ENCODE assay signal across 14 mouse cellular contexts in the genomic region with DNA sequence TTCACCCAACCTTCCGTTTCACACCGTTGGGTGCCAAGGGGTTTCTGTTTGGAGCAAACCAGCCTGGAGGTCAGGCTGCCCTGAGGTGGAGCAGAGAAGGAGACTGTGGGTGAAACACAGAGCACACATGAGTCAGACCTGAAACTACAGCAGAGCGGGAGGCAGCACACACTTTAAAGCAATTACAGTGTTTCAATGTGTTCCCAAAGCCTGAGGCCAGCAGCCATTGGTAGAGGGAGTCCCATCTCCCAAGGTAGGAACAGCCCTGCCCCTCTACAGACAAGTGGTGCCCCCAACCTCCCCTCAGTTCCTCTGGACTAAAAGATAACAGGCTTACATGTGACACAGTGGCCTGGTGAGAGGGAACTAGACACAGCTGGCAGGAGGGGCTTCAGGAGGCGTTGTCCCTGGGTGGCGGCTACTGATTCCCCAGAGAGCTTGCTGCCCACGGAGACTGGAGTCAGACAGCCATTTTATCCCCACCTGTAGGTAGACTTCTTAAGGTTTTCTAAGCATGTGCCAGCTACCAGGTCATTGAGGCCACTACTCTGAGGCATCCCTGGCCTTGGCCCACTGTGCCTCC. TPM values are rescaled to one million over a fixed set of nuclear protein-coding genes. Genes with fewer than 3 reads are reported as not detected.
A peak's percentile ranks its signal among the peaks of the same experiment; 100 is the strongest.
DNase-seq lines count a peak whose midpoint lies in the region; ATAC-seq and TF ChIP-seq lines count a peak whose summit lies in the region.
"Had no signal": no experiment of that assay in that cellular context is flagged by ENCODE, and none has a peak within 500 bp of the region (broad histone marks: within the 10 kb centered on the region; RNA-seq: fewer than 3 reads in every experiment).

No protein-coding gene starts in this region.

- no peak overlapping the region for H3K4me3 ChIP-seq in heart, embryonic 12.5 days
- H3K4me3 ChIP-seq in heart, adult 2 months, result no peak overlapping the region
- H3K4me3 ChIP-seq in liver, embryonic 13.5 days (replicated peaks), result no peak overlapping the region
- no peak overlapping the region for H3K4me3 ChIP-seq in stomach, embryonic 16.5 days (replicated peaks; ENCODE audit: low read length)

- peaks cover 8% of the 10 kb centered on the region; the same call in 1 of the 2 replicates for H3K36me3 ChIP-seq in heart, embryonic 12.5 days
- no peaks in the 10 kb centered on the region for H3K36me3 ChIP-seq in heart, adult 2 months (ENCODE audit: control insufficient read depth, insufficient read depth, low read length)
- no peaks in the 10 kb centered on the region for H3K36me3 ChIP-seq in liver, embryonic 13.5 days
- no peaks in the 10 kb centered on the region for H3K36me3 ChIP-seq in stomach, embryonic 16.5 days (ENCODE audit: control insufficient read depth, insufficient read depth, low read length)

- no peaks in the 10 kb centered on the region for H3K27me3 ChIP-seq in heart, embryonic 12.5 days (replicated peaks)
- H3K27me3 ChIP-seq in heart, adult 2 months (ENCODE audit: control insufficient read depth, insufficient read depth, low read length), result no peaks in the 10 kb centered on the region
- no peaks in the 10 kb centered on the region for H3K27me3 ChIP-seq in liver, embryonic 13.5 days
- no peaks in the 10 kb centered on the region for H3K27me3 ChIP-seq in stomach, embryonic 16.5 days (ENCODE audit: control insufficient read depth, insufficient read depth, low read length)

- H3K9me3 ChIP-seq in heart, embryonic 12.5 days (replicated peaks), result peaks cover 14% of the 10 kb centered on the region
- no peaks in the 10 kb centered on the region for H3K9me3 ChIP-seq in liver, embryonic 13.5 days (replicated peaks)
- H3K9me3 ChIP-seq in stomach, embryonic 16.5 days (replicated peaks; ENCODE audit: control insufficient read depth, low read length), result no peaks in the 10 kb centered on the region

- TF ChIP-seq CTCF in heart, adult 2 months (IDR thresholded peaks at IDR 0.05), result no peak

- H3K27ac ChIP-seq in heart, embryonic 12.5 days (ENCODE audit: poor library complexity, severe bottlenecking), result no peak overlapping the region
- H3K27ac ChIP-seq in heart, adult 2 months, result no peak overlapping the region
- peak overlapping the region; percentile 74 for H3K27ac ChIP-seq in liver, embryonic 13.5 days
- peak overlapping the region; percentile 19 for H3K27ac ChIP-seq in stomach, embryonic 16.5 days (ENCODE audit: low read length)
- H3K27ac ChIP-seq: kidney, postnatal 0 days; macrophage had no signal

- H3K9ac ChIP-seq in heart, embryonic 12.5 days, result no peak overlapping the region
- no peak overlapping the region for H3K9ac ChIP-seq in heart, adult 2 months (ENCODE audit: low read depth, low read length)
- H3K9ac ChIP-seq in liver, embryonic 13.5 days, result no peak overlapping the region
- H3K9ac ChIP-seq in stomach, embryonic 16.5 days (ENCODE audit: low read length), result no peak overlapping the region

- ATAC-seq in heart, embryonic 12.5 days (ENCODE audit: insufficient number of reproducible peaks, low FRiP score), result peak; percentile 29; the same call in 1 of the 2 replicates
- peak; percentile 86 for ATAC-seq in liver, embryonic 13.5 days (ENCODE audit: low read depth)
- no peak for ATAC-seq in stomach, embryonic 16.5 days (ENCODE audit: insufficient read depth, low FRiP score)
- no peak for ATAC-seq in erythroid progenitor cell, adult 5-6 weeks (replicated peaks; ENCODE audit: low FRiP score, poor library complexity, severe bottlenecking)
- ATAC-seq: CD4-positive, CD25-positive, alpha-beta regulatory T cell, adult 4 months; inflammation-experienced regulatory T-cells, adult 6 months had no signal

- TF ChIP-seq POLR2A in heart, adult 2 months (IDR thresholded peaks at IDR 0.05; ENCODE audit: insufficient read depth, low read depth, low read length), result no peak

- no peaks in the 10 kb centered on the region for H3K79me2 ChIP-seq in heart, adult 2 months (replicated peaks; ENCODE audit: control insufficient read depth, insufficient read depth, low read length)

- no peak for DNase-seq in heart, adult 2 months
- DNase-seq in c-Kit-positive CD71-negative TER-119-negative erythroid progenitor cells, embryonic 14.5 days (ENCODE audit: low read depth), result peak; percentile 40
- peak; percentile 68 for DNase-seq in liver, embryonic 13.5 days
- no peak for DNase-seq in spleen, adult 12 weeks (ENCODE audit: low spot score)
- DNase-seq: adrenal gland, postnatal 25 days; cerebellum, adult 2 months; gastrocnemius, postnatal 25 days had no signal

- intact Hi-C loops in heart, adult 2 months (cut with DNase I), result no loop called here

- TF ChIP-seq EP300 in heart, adult 2 months (IDR thresholded peaks at IDR 0.05; ENCODE audit: insufficient read depth, low read depth, low read length), result no peak

- WGBS in heart, embryonic 12.5 days, result 73% methylated on average over 6 of the region's 6 CpGs
- 82% methylated on average over 6 of the region's 6 CpGs for WGBS in heart, adult 2 months
- WGBS in liver, embryonic 13.5 days (ENCODE audit: insufficient replicate concordance), result 41% methylated on average over 6 of the region's 6 CpGs
- WGBS in stomach, embryonic 16.5 days, result 74% methylated on average over 6 of the region's 6 CpGs

- no peak overlapping the region for H3K4me2 ChIP-seq in heart, embryonic 12.5 days
- peak overlapping the region; percentile 41 for H3K4me2 ChIP-seq in liver, embryonic 13.5 days
- H3K4me2 ChIP-seq in stomach, embryonic 16.5 days (ENCODE audit: low read depth, low read length), result no peak overlapping the region

- peaks cover 38% of the 10 kb centered on the region for H3K4me1 ChIP-seq in heart, embryonic 12.5 days (replicated peaks)
- no peaks in the 10 kb centered on the region for H3K4me1 ChIP-seq in heart, adult 2 months (ENCODE audit: control insufficient read depth, insufficient read depth, low read length)
- H3K4me1 ChIP-seq in liver, embryonic 13.5 days (replicated peaks), result peaks cover 59% of the 10 kb centered on the region
- H3K4me1 ChIP-seq in stomach, embryonic 16.5 days (ENCODE audit: control insufficient read depth, insufficient read depth, low read length), result peaks cover 29% of the 10 kb centered on the region

RNA-seq across cellular contexts. Expression of gene Morn1, which starts 31.1 kb away (rescaled TPM):
- 3.1 and 3.9 TPM in 2 replicates for polyA plus RNA-seq in heart, embryonic 12.5 days (2016; fragmentation: Nextera tagmentation; extraction: Ambion mirVana)
- 1 to 10 TPM; 1.1 to 1.3 TPM for total RNA-seq in heart, adult 2 months (2021)
- 2.5 and 2.6 TPM in 2 replicates for polyA plus RNA-seq in heart, adult 2 months (2012; rRNA removed)
- 1.7 and 1.9 TPM in 2 replicates for polyA plus RNA-seq in liver, embryonic 13.5 days (2015; fragmentation: Nextera tagmentation; extraction: Ambion mirVana)
- 4.8 and 6.1 TPM in 2 replicates for polyA plus RNA-seq in stomach, embryonic 16.5 days (2015; fragmentation: Nextera tagmentation; extraction: Ambion mirVana)
- 2.5 TPM in 1 of 2 replicates, not detected in the other for total RNA-seq in erythroid progenitor cell, adult 5-6 weeks (2015; ENCODE audit: low replicate concordance)
- total RNA-seq in erythroid progenitor cell, adult 5-6 weeks (2017; ENCODE audit: low replicate concordance), result 0.08 TPM in 1 of 2 replicates, not detected in the other

RNA-seq across cellular contexts. Expression of gene Rer1, which starts 31.3 kb away (rescaled TPM):
- polyA plus RNA-seq in heart, embryonic 12.5 days (2016; fragmentation: Nextera tagmentation; extraction: Ambion mirVana), result 136 and 144 TPM in 2 replicates
- 10 to 100 TPM; 67.6 to 74.7 TPM for total RNA-seq in heart, adult 2 months (2021)
- 54.7 and 102 TPM in 2 replicates for polyA plus RNA-seq in heart, adult 2 months (2012; rRNA removed)
- polyA plus RNA-seq in liver, embryonic 13.5 days (2015; fragmentation: Nextera tagmentation; extraction: Ambion mirVana), result 93.6 and 109 TPM in 2 replicates
- 171 and 183 TPM in 2 replicates for polyA plus RNA-seq in stomach, embryonic 16.5 days (2015; fragmentation: Nextera tagmentation; extraction: Ambion mirVana)
- total RNA-seq in erythroid progenitor cell, adult 5-6 weeks (2015; ENCODE audit: low replicate concordance), result 43.6 and 74.2 TPM in 2 replicates
- 48.6 and 57.6 TPM in 2 replicates for total RNA-seq in erythroid progenitor cell, adult 5-6 weeks (2017; ENCODE audit: low replicate concordance)

RNA-seq across cellular contexts. Expression of gene Pex10, which starts 50.7 kb away (rescaled TPM):
- 15.3 and 15.9 TPM in 2 replicates for polyA plus RNA-seq in heart, embryonic 12.5 days (2016; fragmentation: Nextera tagmentation; extraction: Ambion mirVana)
- 10 to 100 TPM; 18.4 to 19.4 TPM for total RNA-seq in heart, adult 2 months (2021)
- polyA plus RNA-seq in heart, adult 2 months (2012; rRNA removed), result 26.5 and 26.7 TPM in 2 replicates
- 8.5 and 8.9 TPM in 2 replicates for polyA plus RNA-seq in liver, embryonic 13.5 days (2015; fragmentation: Nextera tagmentation; extraction: Ambion mirVana)
- polyA plus RNA-seq in stomach, embryonic 16.5 days (2015; fragmentation: Nextera tagmentation; extraction: Ambion mirVana), result 19.9 and 20.1 TPM in 2 replicates
- total RNA-seq in erythroid progenitor cell, adult 5-6 weeks (2015; ENCODE audit: low replicate concordance), result 1.1 and 4.6 TPM in 2 replicates
- total RNA-seq in erythroid progenitor cell, adult 5-6 weeks (2017; ENCODE audit: low replicate concordance), result 0.91 and 4.5 TPM in 2 replicates

Comparison
In these comparisons a context has a peak if more than half of its experiments do, and no peak if none do; other contexts are left out.
1. ATAC-seq: peak in heart, embryonic 12.5 days (single experiment) and liver, embryonic 13.5 days (single experiment); none in stomach, embryonic 16.5 days (single experiment) and erythroid progenitor cell, adult 5-6 weeks (single experiment).
2. H3K27ac ChIP-seq: peak in liver, embryonic 13.5 days (single experiment) and stomach, embryonic 16.5 days (single experiment); none in heart, embryonic 12.5 days (single experiment) and heart, adult 2 months (single experiment).
3. DNase-seq: peak in c-Kit-positive CD71-negative TER-119-negative erythroid progenitor cells, embryonic 14.5 days (single experiment) and liver, embryonic 13.5 days (single experiment); none in heart, adult 2 months (0 of 2) and spleen, adult 12 weeks (single experiment).